Mouse (Mus musculus) limb, embryonic 14.5 days (tissue): Measurements from ENCODE around the gene Prelp. TPM values are rescaled to one million over a fixed set of nuclear protein-coding genes. Genes with fewer than 3 reads are reported as not detected.
"Not testable (repeated sequence)": the region's sequence is repeated elsewhere in the genome, so short reads cannot be mapped to it uniquely, and the experiment has no call there.

Experiments used
- ATAC-seq: fragments of 200-750 bp; cut with Nextera tagmentation; 2 replicates; pipeline ENCODE4 v1.8.0; 2017; ENCODE audit warnings: low read depth, moderate number of reproducible peaks, moderate TSS enrichment; ENCODE audit not compliant: low FRiP score
- DNase-seq: peaks from one replicate; pipeline ENCODE4 v3.0.0-alpha.2; 2015; ENCODE audit warnings: low spot score
- H3K27ac ChIP-seq: fragments of 300-500 bp; sonication (generic); replicated peaks from 2 replicates; pipeline ENCODE4 v1.5.1; 2014; ENCODE audit warnings: low read depth, mild to moderate bottlenecking, low read length, moderate library complexity, mixed read lengths
- H3K27me3 ChIP-seq: fragments of 300-500 bp; sonication (generic); 2 replicates; pipeline ENCODE4 v1.6.1; 2014; ENCODE audit warnings: low read length, mixed read lengths; ENCODE audit not compliant: control insufficient read depth, insufficient read depth
- H3K36me3 ChIP-seq: fragments of 300-500 bp; sonication (generic); 2 replicates; pipeline ENCODE4 v1.6.1; 2014; ENCODE audit warnings: mild to moderate bottlenecking, low read length, moderate library complexity, mixed read lengths; ENCODE audit not compliant: control insufficient read depth, insufficient read depth
- H3K4me1 ChIP-seq: fragments of 300-500 bp; sonication (generic); 2 replicates; pipeline ENCODE4 v1.6.1; 2014; ENCODE audit warnings: antibody characterized with exemption, low read length, mixed read lengths; ENCODE audit not compliant: control insufficient read depth, insufficient read depth
- H3K4me2 ChIP-seq: fragments of 300-500 bp; sonication (generic); replicated peaks from 2 replicates; pipeline ENCODE4 v1.6.1; 2014; ENCODE audit warnings: low read depth, mild to moderate bottlenecking, low read length, moderate library complexity; ENCODE audit not compliant: severe bottlenecking
- H3K4me3 ChIP-seq: fragments of 300-500 bp; sonication (generic); replicated peaks from 2 replicates; pipeline ENCODE4 v1.5.1; 2014; ENCODE audit warnings: low read length
- H3K9ac ChIP-seq: fragments of 300-500 bp; sonication (generic); 2 replicates; pipeline ENCODE4 v1.6.1; 2014; ENCODE audit warnings: mild to moderate bottlenecking, low read depth, low read length, moderate library complexity; ENCODE audit not compliant: severe bottlenecking
- H3K9me3 ChIP-seq: fragments of 300-500 bp; sonication (generic); 2 replicates; pipeline ENCODE4 v1.6.1; 2016; ENCODE audit warnings: low read length; ENCODE audit not compliant: control insufficient read depth
- POLR2A ChIP-seq: fragments of 200-500 bp; IDR thresholded peaks from 2 replicates; pipeline ENCODE4 v1.8.0; 2012; ENCODE audit warnings: inconsistent platforms, mild to moderate bottlenecking, moderate library complexity, borderline replicate concordance; ENCODE audit not compliant: insufficient read depth, insufficient read length; ENCODE audit errors: extremely low read depth
- WGBS: fragments of 180-500 bp; shearing (Covaris S2); extraction: QIAGEN DNeasy Blood & Tissue Kit; methylation state at CpG from one replicate; pipeline ENCODE4 v1.1.7; 2014; 5-methylcytosine and 5-hydroxymethylcytosine counted together
- polyA plus RNA-seq, 2 experiments: library from polyadenylated mRNA; depleted of rRNA in 1 of 2; stranded (reverse) in 1 of 2; unstranded in 1 of 2; fragments of >200 nt; fragmentation: Nextera tagmentation in 1 of 2; extraction: Ambion mirVana in 1 of 2; gene quantifications; 2 replicates each; pipeline versions ENCODE4 v1.2.1 to v1.2.3; 2012 to 2014

The Prelp gene
- polyA plus RNA-seq, 2 experiments = 13.9 to 24.5 TPM

DNA sequence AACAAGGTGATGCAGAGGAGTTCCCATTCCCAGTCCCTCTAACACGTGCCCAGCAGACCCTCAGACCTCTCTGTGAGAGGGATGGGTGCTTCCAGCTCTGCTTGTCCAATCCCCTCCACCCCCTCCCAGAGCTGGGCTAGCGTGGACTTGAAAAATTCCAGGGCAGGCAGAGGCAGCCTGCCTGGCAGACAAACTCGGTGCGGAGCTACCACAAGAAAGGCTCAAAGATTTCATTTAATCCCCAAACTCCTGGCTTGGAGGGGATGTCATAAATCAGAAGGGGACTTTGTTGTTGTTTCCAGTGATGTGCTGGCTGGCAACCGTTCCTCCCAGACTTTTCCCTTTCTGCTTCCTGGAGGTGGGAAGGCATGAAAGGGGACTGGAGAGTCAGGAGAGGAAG is 44.1 kb upstream of the Prelp start:
- peak; percentile 52 for DNase-seq
- TF ChIP-seq POLR2A = no peak
- Histone ChIP-seq H3K9me3 (no peaks in the 10 kb centered on the region), H3K9ac (no peak overlapping the region), H3K27ac (peak overlapping the region; percentile 65), H3K4me2 (no peak overlapping the region), H3K36me3 (no peaks in the 10 kb centered on the region), H3K4me1 (peaks cover 27% of the 10 kb centered on the region), H3K4me3 (no peak overlapping the region), H3K27me3 (no peaks in the 10 kb centered on the region)
- WGBS = 9% methylated on average over 5 of the region's 5 CpGs
- 0 out of 2 replicates have a peak, but pooled peaks have one; percentile 8 for ATAC-seq

DNA sequence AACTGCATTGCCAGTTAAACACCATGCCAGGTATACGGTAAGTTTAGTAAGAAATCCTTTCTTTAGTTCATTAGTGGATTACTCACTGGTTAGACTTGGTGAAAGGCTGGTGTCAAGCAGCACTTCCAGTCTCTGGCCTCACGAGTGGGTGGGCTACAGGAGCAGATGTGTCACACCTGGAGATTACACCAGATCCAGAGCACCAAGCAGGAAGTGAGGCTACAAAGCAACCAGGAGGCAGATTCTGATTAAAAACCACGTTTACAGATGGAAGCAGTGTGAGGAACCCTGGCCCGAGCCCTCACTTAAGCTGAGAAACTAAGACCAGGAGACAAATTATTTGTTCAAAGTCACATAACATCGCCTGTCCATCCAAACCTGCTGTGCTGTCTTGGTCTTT is 43.5 kb upstream of the Prelp start:
- ATAC-seq = no peak
- Histone ChIP-seq H3K9me3 (no peaks in the 10 kb centered on the region), H3K27ac (peak overlapping the region; percentile 65), H3K9ac (no peak overlapping the region), H3K36me3 (no peaks in the 10 kb centered on the region), H3K27me3 (no peaks in the 10 kb centered on the region), H3K4me2 (no peak overlapping the region), H3K4me1 (peaks cover 27% of the 10 kb centered on the region), H3K4me3 (no peak overlapping the region)
- 48% methylated on average over 5 of the region's 5 CpGs for WGBS
- TF ChIP-seq POLR2A = no peak
- DNase-seq = no peak

DNA sequence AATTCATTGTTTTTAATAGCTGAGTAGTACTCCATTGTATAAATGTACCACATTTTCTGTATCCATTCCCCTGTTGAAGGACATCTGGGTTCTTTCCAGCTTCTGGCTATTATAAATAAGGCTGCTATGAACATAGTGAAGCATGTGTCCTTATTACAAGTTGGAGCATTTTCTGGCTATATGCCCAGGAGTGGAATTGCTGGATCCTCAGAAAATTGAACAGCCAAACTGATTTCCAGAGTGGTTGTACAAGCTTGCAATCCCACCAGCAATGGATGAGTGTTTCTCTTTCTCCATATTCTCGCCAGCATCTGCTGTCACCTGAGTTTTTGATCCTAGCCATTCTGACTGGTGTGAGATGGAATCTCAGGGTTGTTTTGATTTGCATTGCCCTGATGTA is 42.4 kb upstream of the Prelp start:
- DNase-seq = not testable (repeated sequence)

DNA sequence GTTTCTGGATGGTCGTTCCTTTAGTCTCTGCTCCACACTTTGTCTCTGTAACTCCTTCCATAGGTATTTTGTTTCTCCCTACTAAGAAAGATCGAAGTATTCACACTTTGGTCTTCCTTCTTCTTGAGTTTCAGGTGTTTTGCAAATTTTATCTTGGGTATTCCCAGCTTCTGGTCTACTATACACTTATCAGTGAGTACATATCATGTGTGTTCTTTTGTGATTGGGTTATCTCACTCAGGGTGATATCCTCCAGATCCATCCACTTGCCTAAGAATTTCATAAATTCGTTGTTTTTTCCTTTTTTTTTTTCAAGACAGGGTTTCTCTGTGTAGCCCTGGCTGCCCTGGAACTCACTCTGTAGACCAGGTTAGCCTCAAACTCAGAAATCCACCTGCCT is 41.9 kb upstream of the Prelp start:
- not testable (repeated sequence) for H3K4me2 ChIP-seq, H3K27ac ChIP-seq, H3K9me3 ChIP-seq, H3K4me3 ChIP-seq, H3K27me3 ChIP-seq, ATAC-seq, DNase-seq, H3K36me3 ChIP-seq, H3K9ac ChIP-seq
- H3K4me1 ChIP-seq = peaks cover 24% of the 10 kb centered on the region
- WGBS = 90% methylated on average over 3 of the region's 3 CpGs

More for the DNA sequence above, 42.4 kb upstream of the Prelp start:
- not testable (repeated sequence) for H3K4me3 ChIP-seq, H3K36me3 ChIP-seq, H3K9me3 ChIP-seq, ATAC-seq, H3K4me2 ChIP-seq, H3K27me3 ChIP-seq, H3K27ac ChIP-seq, H3K9ac ChIP-seq
- H3K4me1 ChIP-seq = peaks cover 25% of the 10 kb centered on the region
- 81% methylated on average over 1 of the region's 1 CpGs for WGBS

DNA sequence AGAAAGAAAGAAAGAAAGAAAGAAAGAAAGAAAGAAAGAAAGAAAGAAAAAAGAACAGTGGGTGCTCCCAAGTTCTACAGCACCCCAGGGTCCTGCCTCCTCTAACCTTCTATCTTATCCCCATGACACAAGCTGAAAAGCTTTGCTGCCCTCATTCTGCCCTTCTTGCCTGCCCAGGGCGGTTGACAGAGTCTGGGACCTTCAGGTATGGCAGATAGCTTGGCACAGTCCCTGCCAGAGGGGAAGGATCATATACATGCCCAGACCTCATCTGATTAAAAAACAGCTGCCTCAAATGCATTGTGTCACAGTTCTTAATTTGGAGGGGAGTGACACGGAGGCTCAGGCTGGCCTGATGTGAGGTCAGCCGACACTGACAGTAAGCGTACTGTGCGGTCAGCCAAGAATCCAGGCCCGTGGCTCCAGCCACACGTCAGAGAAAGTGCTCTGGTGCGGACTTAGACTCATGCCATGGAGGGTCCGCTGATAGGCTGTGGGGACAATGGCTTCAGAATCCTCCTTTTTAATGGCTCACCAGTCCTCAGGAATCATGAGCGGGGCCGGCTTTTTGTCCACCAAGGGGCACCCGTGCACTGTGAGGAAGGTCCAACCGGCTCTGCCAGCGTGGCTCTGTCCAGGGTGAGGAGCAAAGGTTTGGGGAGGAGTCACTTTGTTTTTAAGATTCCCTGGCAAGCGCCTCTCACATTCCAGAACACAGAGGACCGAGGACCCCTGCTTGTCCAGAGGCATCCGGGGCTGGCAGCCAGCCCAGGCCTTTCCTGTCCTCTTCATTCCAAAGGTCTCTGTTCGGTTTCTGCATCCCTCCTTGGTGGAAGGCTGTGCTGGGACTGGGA is 40.3 kb upstream of the Prelp start:
- H3K9ac ChIP-seq = no peak overlapping the region
- peak; percentile 82 for DNase-seq
- H3K4me2 ChIP-seq = peak overlapping the region; percentile 13
- H3K27me3 ChIP-seq = no peaks in the 10 kb centered on the region
- peaks cover 21% of the 10 kb centered on the region for H3K4me1 ChIP-seq
- no peaks in the 10 kb centered on the region for H3K36me3 ChIP-seq
- 28% methylated on average over 17 of the region's 18 CpGs for WGBS
- TF ChIP-seq POLR2A = no peak
- peak; percentile 84 for ATAC-seq
- no peak overlapping the region for H3K4me3 ChIP-seq
- H3K9me3 ChIP-seq = no peaks in the 10 kb centered on the region
- 0 out of 2 replicates have a peak overlapping the region, but pooled peaks have one; percentile 5 for H3K27ac ChIP-seq
